Mouse (Mus musculus) lung, adult 18-20 months (tissue): ENCODE results near the gene Gm20379.

Experiments used
- DNase-seq, 2 experiments: peaks; one replicate each; pipeline ENCODE4 v3.0.0; 2022; ENCODE audit warnings: mixed read lengths in 2 of 2

The Gm20379 gene

DNA sequence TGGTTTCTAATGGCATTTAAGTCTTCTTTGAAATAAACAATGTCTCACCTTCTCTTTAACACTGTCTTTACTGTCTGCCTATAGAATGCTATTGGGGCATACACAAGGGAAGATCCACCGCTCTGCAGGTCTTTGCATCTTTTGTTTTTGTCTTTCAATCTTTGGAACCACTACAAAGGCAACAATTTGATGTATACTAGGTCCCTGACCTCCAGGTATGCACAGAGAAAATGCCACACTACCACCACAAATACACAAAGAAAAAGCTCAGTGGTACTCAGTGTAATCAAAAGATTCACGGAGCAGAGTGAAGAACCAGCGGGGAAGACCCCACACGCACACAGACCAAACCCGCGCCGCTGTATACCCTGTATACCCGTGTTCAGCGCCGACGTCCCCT lies at the start of gene Gm20379:
Gene Gm20379 (plus strand): TSS at position 301 of the 400 bp plus-strand sequence.
- no peak for DNase-seq

GRCm38 (mm10) chr13:92261329-92261728 lies 44.5 kb upstream of the Gm20379 start:
- no peak for DNase-seq

DNA sequence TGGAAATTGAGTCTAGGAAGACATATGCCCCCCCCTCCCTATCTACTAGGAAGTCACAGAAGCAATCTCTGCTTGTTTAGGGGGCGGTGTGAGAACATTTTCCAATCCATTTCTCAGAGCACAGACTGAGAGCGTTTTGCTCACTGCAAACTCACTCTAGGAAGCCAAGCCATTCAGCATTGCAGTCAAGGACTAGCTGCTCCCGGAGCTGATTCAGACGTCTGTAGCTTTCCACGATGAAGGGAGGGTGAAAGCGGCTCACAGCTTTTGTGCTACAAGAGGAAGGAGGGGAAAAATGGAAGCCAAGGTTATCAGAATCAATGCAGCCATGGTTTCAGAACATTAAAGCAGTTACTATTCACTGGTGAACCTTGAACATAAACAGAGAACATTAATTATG lies 42.2 kb upstream of the Gm20379 start:
- DNase-seq: no peak

DNA sequence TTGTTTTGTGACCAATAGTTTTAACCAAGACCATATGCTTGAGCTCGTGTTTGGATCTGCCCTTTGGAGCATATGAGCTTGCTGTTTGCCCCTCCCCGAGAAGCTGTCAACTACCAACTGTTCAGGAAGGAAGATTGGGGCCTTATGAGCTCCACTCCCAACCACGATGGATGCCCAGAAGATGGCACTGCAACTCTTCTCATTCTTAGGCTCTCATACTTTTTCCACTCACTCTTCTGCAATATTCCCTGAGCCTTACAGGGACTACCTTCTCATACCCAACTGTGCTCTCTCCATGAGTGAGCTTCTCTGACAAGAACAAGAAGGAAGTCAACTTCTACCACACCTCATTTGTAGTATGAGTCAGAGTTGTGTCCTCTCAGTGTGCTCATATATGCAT lies 38.7 kb upstream of the Gm20379 start:
- DNase-seq: no peak

DNA sequence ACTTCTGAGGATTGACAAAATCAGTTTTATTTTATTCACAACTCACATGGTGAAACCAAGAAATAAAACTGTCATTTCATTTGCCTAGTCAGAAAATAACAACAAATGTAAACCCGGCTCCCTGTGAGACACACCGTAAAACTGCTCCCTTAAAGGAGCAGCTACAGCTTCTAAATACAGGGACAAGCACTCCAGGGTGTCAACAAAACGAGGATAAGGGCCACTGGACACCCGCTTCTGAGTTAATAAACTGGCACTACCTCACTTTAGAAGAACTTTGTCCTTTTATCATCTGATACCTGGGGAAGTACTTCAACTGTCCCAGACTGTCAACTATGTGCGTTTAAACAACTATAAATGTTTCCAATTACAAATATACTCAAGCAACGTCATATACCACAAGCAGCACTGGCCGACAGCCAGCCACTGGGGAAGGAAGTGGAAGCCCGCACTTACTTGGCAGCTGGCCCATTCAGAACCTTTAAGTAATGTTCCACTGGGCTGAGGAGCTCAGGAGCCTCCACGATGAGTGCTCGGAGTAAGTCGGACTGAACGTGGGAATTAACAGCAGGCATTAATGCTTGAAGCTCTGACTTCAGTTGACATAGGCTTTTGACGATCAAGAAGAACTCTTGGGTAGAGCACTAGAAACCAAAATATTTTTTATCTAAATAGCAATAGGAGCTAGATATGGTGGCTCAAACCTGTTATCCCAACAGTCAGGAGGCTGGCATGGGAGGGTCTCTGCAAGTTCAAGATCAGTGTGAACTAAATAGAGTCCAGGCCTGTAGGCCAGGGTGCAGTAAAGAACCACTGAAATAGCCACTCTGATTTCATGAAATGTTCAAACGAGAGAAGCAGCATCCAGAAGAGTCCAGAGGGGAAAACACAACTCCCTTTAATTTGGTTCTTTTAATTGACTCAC lies 31.2 kb upstream of the Gm20379 start:
- peak; percentile 88 to 92 for DNase-seq

GRCm38 (mm10) chr13:92275292-92275691 lies 30.5 kb upstream of the Gm20379 start:
- no peak for DNase-seq

DNA sequence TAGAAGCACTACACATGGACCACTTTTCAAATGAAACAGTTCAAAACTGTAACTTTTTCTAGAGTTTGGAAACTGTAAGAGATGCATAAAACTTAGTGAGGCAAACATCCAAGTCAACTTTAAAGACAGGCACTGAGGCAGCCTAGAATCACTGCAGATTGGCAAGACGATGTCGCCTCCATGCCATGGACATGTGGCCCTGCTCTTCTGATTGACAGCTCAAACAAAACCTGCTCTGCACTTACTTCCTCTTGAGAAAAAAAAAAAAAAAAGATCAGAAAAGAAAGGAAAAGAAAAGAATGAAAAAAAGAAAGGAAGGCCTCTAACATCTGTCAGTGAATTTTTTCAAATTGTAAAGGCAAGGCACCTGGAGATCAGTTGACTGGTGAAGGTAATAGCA lies 28.8 kb upstream of the Gm20379 start:
- no peak for DNase-seq

DNA sequence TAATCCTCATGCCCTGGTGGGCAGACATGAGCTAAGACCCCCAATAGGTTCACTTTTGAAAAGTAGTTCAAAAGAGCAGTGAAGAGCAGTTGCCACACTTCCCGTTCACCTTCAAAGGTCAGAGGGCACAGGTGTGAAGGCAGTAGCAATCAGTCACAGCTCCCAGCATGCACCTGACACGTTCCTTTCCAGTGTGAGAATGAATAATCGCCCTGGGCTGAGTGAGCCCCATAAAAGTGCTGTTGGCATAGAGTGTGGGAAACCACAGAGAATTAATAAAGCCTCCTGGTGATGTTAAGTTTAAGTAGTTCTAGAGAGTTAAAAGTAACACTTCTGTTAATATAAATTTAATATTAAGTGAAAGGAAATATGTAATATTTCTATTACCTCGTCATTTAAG lies 14.2 kb upstream of the Gm20379 start:
- no peak for DNase-seq

GRCm38 (mm10) chr13:92293883-92294282 lies 11.9 kb upstream of the Gm20379 start:
- DNase-seq: no peak

DNA sequence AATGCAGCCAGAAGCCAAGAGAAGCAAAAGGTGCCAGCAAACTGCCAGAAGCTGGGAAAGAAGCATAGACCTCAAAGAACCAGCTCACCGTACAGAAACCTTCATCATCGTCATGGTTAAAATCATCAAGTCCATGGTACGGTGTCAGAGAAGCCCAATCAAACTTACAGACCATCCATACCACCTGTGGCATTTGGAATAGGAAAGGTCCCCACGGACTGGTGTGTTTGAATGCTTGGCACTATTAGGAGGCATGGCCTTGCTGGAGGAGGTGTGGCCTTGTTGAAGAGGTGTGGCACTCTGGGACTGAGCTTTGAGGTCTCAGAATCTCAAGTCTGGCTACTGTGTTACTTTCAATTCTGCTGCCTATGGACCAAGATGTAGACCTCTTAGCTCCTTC lies 9.3 kb upstream of the Gm20379 start:
- DNase-seq: no peak

- DNase-seq: no peak
Measured at GRCm38 (mm10) chr13:92297021-92297420, 8.8 kb upstream of the Gm20379 start.

GRCm38 (mm10) chr13:92299522-92299921 lies 6.3 kb upstream of the Gm20379 start:
- no peak for DNase-seq

DNA sequence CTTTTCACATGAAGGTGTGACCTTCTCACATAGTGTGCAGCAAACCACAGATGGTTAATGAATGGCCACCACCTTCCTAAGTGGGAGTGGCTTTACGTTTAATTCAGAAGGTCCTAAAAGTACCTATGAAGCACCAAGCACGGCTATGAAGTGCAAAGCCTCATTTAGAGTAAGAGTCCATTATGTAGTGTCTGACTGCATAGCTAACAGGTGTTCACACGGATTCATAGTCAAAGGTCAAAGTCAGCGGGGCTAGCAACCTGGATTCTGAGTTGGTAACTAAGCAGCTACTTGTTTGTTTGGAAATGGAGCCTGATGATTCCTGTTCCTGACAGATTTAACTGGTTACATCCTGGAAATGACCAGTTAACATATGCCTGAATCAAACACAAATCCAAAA lies 4.0 kb upstream of the Gm20379 start:
- DNase-seq: no peak

GRCm38 (mm10) chr13:92302466-92302865 lies 3.3 kb upstream of the Gm20379 start:
- no peak for DNase-seq

- no peak for DNase-seq
Measured at GRCm38 (mm10) chr13:92303062-92303948, 2.5 kb upstream of the Gm20379 start.

DNA sequence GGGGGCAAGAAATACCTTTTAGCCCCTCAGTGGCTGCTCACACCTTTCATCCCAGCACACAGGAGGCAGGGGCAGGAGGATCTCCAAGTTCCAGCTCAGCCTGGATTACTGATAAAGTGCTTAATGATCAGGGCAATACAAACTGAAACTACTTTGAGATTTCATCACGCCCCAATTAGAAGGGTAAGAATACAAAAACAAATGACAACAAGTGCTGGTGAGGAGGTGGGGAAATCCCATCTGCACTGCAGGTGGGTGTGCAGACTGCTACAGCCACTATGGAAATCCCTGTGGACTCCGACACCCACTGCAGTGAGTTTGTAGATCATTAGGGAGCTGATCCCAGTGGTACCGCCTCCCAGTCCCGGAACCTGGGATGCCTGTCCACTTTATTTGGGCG lies 1.5 kb upstream of the Gm20379 start:
- DNase-seq: no peak

DNA sequence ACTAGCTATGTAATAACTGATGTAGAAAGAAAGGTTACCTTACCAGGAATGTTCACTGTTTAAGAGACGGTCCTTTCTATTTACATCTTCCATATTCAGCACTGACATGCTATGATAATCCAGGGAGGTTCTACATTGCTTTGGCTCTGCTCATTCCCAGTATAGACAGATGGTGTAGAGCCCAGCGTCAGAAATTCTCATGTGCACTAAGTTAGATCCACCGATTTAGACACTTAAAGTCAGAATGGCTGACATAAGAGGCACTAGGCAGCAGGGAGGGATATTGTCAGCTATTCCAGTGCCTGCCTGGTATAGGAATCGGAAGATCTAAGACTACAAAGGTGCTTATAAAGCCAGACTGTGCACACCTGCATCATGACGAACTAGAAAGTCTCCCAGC lies 8.8 kb downstream of the Gm20379 start:
- DNase-seq: no peak

GRCm38 (mm10) chr13:92320770-92321169 lies 15.0 kb downstream of the Gm20379 start:
- DNase-seq: no peak

- DNase-seq: no peak
Measured at GRCm38 (mm10) chr13:92326030-92326429, 20.2 kb downstream of the Gm20379 start.

GRCm38 (mm10) chr13:92328000-92328399 lies 22.2 kb downstream of the Gm20379 start:
- DNase-seq: no peak

GRCm38 (mm10) chr13:92330621-92331020 lies 24.8 kb downstream of the Gm20379 start:
- DNase-seq: no peak

- DNase-seq: no peak
Measured at GRCm38 (mm10) chr13:92332103-92332879, 26.5 kb downstream of the Gm20379 start.

DNA sequence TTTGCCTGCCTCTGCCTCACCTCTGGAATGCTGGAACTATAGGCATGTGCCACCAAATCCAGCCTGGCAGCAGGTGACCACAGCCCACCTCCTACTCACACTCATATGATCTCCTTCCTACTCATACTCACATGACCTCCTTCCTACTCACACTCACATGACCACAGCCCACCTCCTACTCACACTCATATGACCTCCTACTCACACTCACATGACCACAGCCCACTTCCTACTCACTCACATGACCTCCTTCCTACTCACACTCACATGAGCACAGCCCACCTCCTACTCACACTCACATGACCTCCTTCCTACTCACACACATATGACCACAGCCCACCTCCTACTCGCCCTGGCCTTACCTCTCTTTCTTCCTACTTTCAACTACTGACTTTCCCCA lies 31.1 kb downstream of the Gm20379 start:
- no peak for DNase-seq
